Mouse (Mus musculus) liver, embryonic 14.5 days (tissue): Measurements from ENCODE around the gene Zfp989.
"Not testable (repeated sequence)": the region's sequence is repeated elsewhere in the genome, so short reads cannot be mapped to it uniquely, and the experiment has no call there.

Experiments
- CTCF ChIP-seq: IDR thresholded peaks from 2 replicates; pipeline ENCODE4 v1.5.1; 2016; ENCODE audit warnings: antibody characterized with exemption, low read depth, control low read depth
- EP300 ChIP-seq: IDR thresholded peaks from 2 replicates; pipeline ENCODE4 v1.6.1; 2016; ENCODE audit warnings: antibody characterized with exemption, low read depth

DNA sequence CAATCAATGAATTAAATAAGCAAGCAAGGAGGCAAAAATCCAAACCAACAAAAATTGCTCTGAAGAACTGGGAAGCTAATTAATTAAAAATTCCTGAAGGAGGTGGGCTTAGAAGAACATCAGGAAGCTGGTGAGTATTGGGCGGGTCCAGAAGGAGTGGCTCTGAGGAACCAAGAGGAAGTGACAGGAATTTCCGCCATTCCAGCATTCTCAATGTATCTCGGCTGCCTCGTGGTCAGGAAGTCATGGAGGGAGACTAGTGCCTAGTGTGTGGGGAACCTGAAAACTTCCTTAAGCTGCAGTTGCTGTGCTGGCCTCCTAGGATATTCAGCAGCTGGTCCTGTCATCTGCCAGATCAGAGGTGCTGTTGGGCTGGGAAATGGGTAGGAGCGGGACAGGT, at the start of gene Zfp989:
- TF ChIP-seq CTCF, EP300: not testable (repeated sequence)
